Mouse (Mus musculus): Measurements from ENCODE around the gene Trem3. TPM values are rescaled to one million over a fixed set of nuclear protein-coding genes. Genes with fewer than 3 reads are reported as not detected.

Trem3 gene
- polyA plus RNA-seq, 1 experiment: not detected

GRCm38 (mm10) chr17:48267591-48267990 lies 20.0 kb downstream of the Trem3 start:
- H3K4me1 ChIP-seq (ENCODE audit: control insufficient read depth, insufficient read depth, low read length): peaks cover 29% of the 10 kb centered on the region
- TF ChIP-seq CTCF (IDR thresholded peaks at IDR 0.05; ENCODE audit: low read depth, low read length) (no peak), POLR2A (IDR thresholded peaks at IDR 0.05; ENCODE audit: borderline replicate concordance, low read depth, low read length) (no peak)
- no peak overlapping the region for H3K27ac ChIP-seq (ENCODE audit: insufficient read depth, low read depth, low read length)
- H3K4me3 ChIP-seq (ENCODE audit: insufficient read depth, low read length): no peak overlapping the region

- no peak for TF ChIP-seq CTCF (IDR thresholded peaks at IDR 0.05; ENCODE audit: low read depth, low read length)
- no peak for TF ChIP-seq POLR2A (IDR thresholded peaks at IDR 0.05; ENCODE audit: borderline replicate concordance, low read depth, low read length)
- H3K4me3 ChIP-seq (ENCODE audit: insufficient read depth, low read length): no peak overlapping the region
- H3K4me1 ChIP-seq (ENCODE audit: control insufficient read depth, insufficient read depth, low read length): peaks cover 23% of the 10 kb centered on the region
- H3K27ac ChIP-seq (ENCODE audit: insufficient read depth, low read depth, low read length): no peak overlapping the region
Observed at GRCm38 (mm10) chr17:48268276-48268675, 20.7 kb downstream of the Trem3 start.

GRCm38 (mm10) chr17:48269833-48270232 lies 22.3 kb downstream of the Trem3 start:
- H3K27ac ChIP-seq (ENCODE audit: insufficient read depth, low read depth, low read length): no peak overlapping the region
- H3K4me1 ChIP-seq (ENCODE audit: control insufficient read depth, insufficient read depth, low read length): peaks cover 7% of the 10 kb centered on the region
- H3K4me3 ChIP-seq (ENCODE audit: insufficient read depth, low read length): no peak overlapping the region
- TF ChIP-seq POLR2A (IDR thresholded peaks at IDR 0.05; ENCODE audit: borderline replicate concordance, low read depth, low read length): no peak
- TF ChIP-seq CTCF (IDR thresholded peaks at IDR 0.05; ENCODE audit: low read depth, low read length): no peak

GRCm38 (mm10) chr17:48272158-48272557 lies 24.6 kb downstream of the Trem3 start:
- H3K4me1 ChIP-seq (ENCODE audit: control insufficient read depth, insufficient read depth, low read length): peaks cover 12% of the 10 kb centered on the region
- H3K4me3 ChIP-seq (ENCODE audit: insufficient read depth, low read length): no peak overlapping the region
- no peak overlapping the region for H3K27ac ChIP-seq (ENCODE audit: insufficient read depth, low read depth, low read length)
- TF ChIP-seq POLR2A (IDR thresholded peaks at IDR 0.05; ENCODE audit: borderline replicate concordance, low read depth, low read length) (no peak), CTCF (IDR thresholded peaks at IDR 0.05; ENCODE audit: low read depth, low read length) (no peak)

GRCm38 (mm10) chr17:48272598-48272997 lies 25.0 kb downstream of the Trem3 start:
- no peak for TF ChIP-seq CTCF (IDR thresholded peaks at IDR 0.05; ENCODE audit: low read depth, low read length)
- no peak for TF ChIP-seq POLR2A (IDR thresholded peaks at IDR 0.05; ENCODE audit: borderline replicate concordance, low read depth, low read length)
- Histone ChIP-seq H3K4me3 (ENCODE audit: insufficient read depth, low read length) (no peak overlapping the region), H3K4me1 (ENCODE audit: control insufficient read depth, insufficient read depth, low read length) (peaks cover 12% of the 10 kb centered on the region), H3K27ac (ENCODE audit: insufficient read depth, low read depth, low read length) (no peak overlapping the region)

- no peak for TF ChIP-seq CTCF (IDR thresholded peaks at IDR 0.05; ENCODE audit: low read depth, low read length)
- H3K27ac ChIP-seq (ENCODE audit: insufficient read depth, low read depth, low read length): no peak overlapping the region
- H3K4me3 ChIP-seq (ENCODE audit: insufficient read depth, low read length): no peak overlapping the region
- H3K4me1 ChIP-seq (ENCODE audit: control insufficient read depth, insufficient read depth, low read length): peaks cover 18% of the 10 kb centered on the region
Observed at GRCm38 (mm10) chr17:48274098-48274497, 26.5 kb downstream of the Trem3 start.

- H3K27ac ChIP-seq (ENCODE audit: insufficient read depth, low read depth, low read length): no peak overlapping the region
- no peak overlapping the region for H3K4me3 ChIP-seq (ENCODE audit: insufficient read depth, low read length)
- H3K4me1 ChIP-seq (ENCODE audit: control insufficient read depth, insufficient read depth, low read length): peaks cover 15% of the 10 kb centered on the region
- no peak for TF ChIP-seq POLR2A (IDR thresholded peaks at IDR 0.05; ENCODE audit: borderline replicate concordance, low read depth, low read length)
- TF ChIP-seq CTCF (IDR thresholded peaks at IDR 0.05; ENCODE audit: low read depth, low read length): peak; percentile 45; the same call in 1 of the 2 replicates
Observed at GRCm38 (mm10) chr17:48274885-48275284, 27.3 kb downstream of the Trem3 start.

- TF ChIP-seq POLR2A (IDR thresholded peaks at IDR 0.05; ENCODE audit: borderline replicate concordance, low read depth, low read length) (no peak), CTCF (IDR thresholded peaks at IDR 0.05; ENCODE audit: low read depth, low read length) (no peak)
- Histone ChIP-seq H3K4me1 (ENCODE audit: control insufficient read depth, insufficient read depth, low read length) (peaks cover 10% of the 10 kb centered on the region), H3K4me3 (ENCODE audit: insufficient read depth, low read length) (no peak overlapping the region), H3K27ac (ENCODE audit: insufficient read depth, low read depth, low read length) (peak overlapping the region; percentile 17)
Observed at GRCm38 (mm10) chr17:48275736-48276135, 28.2 kb downstream of the Trem3 start.

- H3K27ac ChIP-seq (ENCODE audit: insufficient read depth, low read depth, low read length): 0 out of 2 replicates have a peak overlapping the region, but pooled peaks have one; percentile 16
- TF ChIP-seq POLR2A (IDR thresholded peaks at IDR 0.05; ENCODE audit: borderline replicate concordance, low read depth, low read length): no peak
- TF ChIP-seq CTCF (IDR thresholded peaks at IDR 0.05; ENCODE audit: low read depth, low read length): no peak
- H3K4me1 ChIP-seq (ENCODE audit: control insufficient read depth, insufficient read depth, low read length): peaks cover 10% of the 10 kb centered on the region
Observed at GRCm38 (mm10) chr17:48278381-48278780, 30.8 kb downstream of the Trem3 start.

GRCm38 (mm10) chr17:48279002-48279401 lies 31.4 kb downstream of the Trem3 start:
- H3K4me3 ChIP-seq (ENCODE audit: insufficient read depth, low read length): no peak overlapping the region
- peaks cover 10% of the 10 kb centered on the region for H3K4me1 ChIP-seq (ENCODE audit: control insufficient read depth, insufficient read depth, low read length)
- TF ChIP-seq CTCF (IDR thresholded peaks at IDR 0.05; ENCODE audit: low read depth, low read length) (no peak), POLR2A (IDR thresholded peaks at IDR 0.05; ENCODE audit: borderline replicate concordance, low read depth, low read length) (no peak)
- no peak overlapping the region for H3K27ac ChIP-seq (ENCODE audit: insufficient read depth, low read depth, low read length)

More at GRCm38 (mm10) chr17:48278381-48278780, 30.8 kb downstream of the Trem3 start:
- H3K4me3 ChIP-seq (ENCODE audit: insufficient read depth, low read length): no peak overlapping the region

All from bone marrow macrophage, adult 2 months (primary cell).